Mouse (Mus musculus): Measurements from ENCODE around the gene Qrfpr. TPM values are rescaled to one million over a fixed set of nuclear protein-coding genes. Genes with fewer than 3 reads are reported as not detected.

The Qrfpr gene
- 0.08 TPM in 1 of 2 replicates, not detected in the other for polyA plus RNA-seq (2015; fragmentation: Nextera tagmentation; extraction: Ambion mirVana)

DNA sequence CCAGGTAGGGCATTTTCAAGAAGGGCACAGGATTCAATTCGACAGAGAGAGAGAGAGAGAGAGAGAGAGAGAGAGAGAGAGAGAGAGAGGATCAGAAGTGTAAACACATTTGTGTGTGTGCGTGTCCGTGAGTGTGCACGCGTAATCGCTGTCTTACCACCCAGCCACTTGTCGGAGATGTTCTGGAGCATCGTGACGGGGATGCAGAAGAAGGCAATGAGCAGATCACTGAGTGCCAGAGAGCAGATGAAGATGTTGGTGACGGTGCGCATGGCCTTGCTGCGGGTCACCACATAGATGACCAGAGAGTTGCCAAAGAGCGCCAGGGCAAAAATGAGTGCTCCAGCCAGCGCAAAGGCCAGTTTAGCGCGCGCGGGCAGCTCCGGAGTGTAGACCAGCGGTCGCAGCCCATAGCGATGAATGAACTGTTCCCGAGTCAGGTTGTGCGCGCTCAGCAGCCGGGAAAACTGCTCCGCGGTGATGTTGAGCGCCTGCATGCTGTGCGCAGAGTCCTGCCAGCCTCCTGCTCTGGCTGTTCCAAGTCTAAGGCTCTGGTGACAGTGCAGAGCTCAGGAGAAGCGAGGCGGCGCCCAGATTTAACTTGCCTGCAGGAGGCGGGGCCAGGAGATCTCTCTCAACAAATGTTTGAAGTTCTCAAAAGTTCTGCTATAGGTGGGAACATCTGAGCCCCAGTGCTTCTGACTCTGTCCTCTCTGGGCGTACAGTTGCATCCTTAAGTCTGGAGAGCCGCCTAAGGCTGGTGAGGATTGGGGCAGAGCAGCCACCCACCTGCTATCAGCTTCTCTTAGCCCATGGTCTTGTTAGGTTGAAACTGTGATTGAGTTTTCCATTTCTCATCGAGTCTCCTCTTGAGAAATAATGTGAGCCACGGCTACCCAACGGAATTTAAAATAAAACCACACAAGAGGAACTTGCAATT, at the start of gene Qrfpr:
Qrfpr (minus strand) TSS at position 571 of the 940 bp plus-strand sequence.
- ATAC-seq (ENCODE audit: extremely low read depth, insufficient number of reproducible peaks, low FRiP score, low TSS enrichment) = no peak
- peak within 1 kb of the TSS; percentile 70 for H3K4me2 ChIP-seq
- H3K36me3 ChIP-seq = no peaks in the 10 kb centered on the region
- no peak within 1 kb of the TSS for H3K27ac ChIP-seq (replicated peaks)
- WGBS = 13% methylated on average over 39 of the region's 39 CpGs
- peaks cover 9% of the 10 kb centered on the region for H3K4me1 ChIP-seq
- no peaks in the 10 kb centered on the region for H3K9me3 ChIP-seq
- peak within 1 kb of the TSS; percentile 45 for H3K4me3 ChIP-seq
- peaks cover 45% of the 10 kb centered on the region for H3K27me3 ChIP-seq (replicated peaks)
- H3K9ac ChIP-seq = peak within 1 kb of the TSS; percentile 24; the same call in 1 of the 2 replicates

DNA sequence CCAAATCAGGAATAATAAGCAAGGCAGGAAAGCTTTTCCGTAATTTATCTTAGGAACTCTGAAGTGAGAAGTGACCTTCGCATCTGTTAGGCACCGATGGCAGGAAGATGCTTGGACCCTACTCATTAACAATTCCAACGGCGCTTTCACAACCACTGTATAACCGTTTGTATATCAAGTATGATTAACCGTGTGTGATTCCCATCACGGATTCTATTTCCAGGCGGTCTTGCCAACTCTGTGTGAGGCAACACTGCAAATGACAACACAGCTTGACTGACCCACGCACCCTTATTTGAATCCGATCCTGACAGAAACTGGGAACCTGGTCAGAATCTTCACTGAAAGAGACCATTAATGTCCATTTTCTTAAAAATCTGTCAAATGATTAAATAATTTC, 41.8 kb upstream of the Qrfpr start:
- no peak overlapping the region for H3K9ac ChIP-seq
- ATAC-seq (ENCODE audit: extremely low read depth, insufficient number of reproducible peaks, low FRiP score, low TSS enrichment) = no peak

DNA sequence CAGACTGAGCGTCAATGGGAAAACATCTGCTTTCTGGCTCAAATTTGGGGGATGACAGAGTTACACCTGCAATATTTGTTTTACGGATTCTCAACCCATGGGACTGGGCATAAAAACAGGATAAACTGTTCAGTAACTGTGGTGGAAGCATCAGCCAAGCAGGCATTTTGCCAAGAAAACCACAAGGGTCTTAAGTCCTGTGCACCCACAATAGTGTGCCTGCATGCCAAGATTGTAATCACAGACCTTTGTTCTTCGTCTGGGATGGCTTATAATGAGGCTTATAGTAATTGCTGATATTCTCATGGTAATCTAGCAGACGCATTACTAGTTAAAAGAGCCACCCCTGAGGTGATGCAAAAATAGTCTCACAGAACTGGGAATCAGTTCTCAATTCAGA, 41.2 kb upstream of the Qrfpr start:
- Histone ChIP-seq H3K9ac (no peak overlapping the region), H3K9me3 (peaks cover 9% of the 10 kb centered on the region), H3K27me3 (replicated peaks) (no peaks in the 10 kb centered on the region), H3K4me1 (no peaks in the 10 kb centered on the region), H3K36me3 (no peaks in the 10 kb centered on the region), H3K4me3 (no peak overlapping the region), H3K27ac (replicated peaks) (no peak overlapping the region), H3K4me2 (no peak overlapping the region)
- no peak for ATAC-seq (ENCODE audit: extremely low read depth, insufficient number of reproducible peaks, low FRiP score, low TSS enrichment)
- WGBS = 68% methylated on average over 4 of the region's 4 CpGs

More for the DNA sequence above, 41.8 kb upstream of the Qrfpr start:
- 82% methylated on average over 11 of the region's 11 CpGs for WGBS
- Histone ChIP-seq H3K4me3 (no peak overlapping the region), H3K4me1 (no peaks in the 10 kb centered on the region), H3K27ac (replicated peaks) (no peak overlapping the region), H3K4me2 (no peak overlapping the region), H3K27me3 (replicated peaks) (no peaks in the 10 kb centered on the region), H3K9me3 (peaks cover 9% of the 10 kb centered on the region), H3K36me3 (no peaks in the 10 kb centered on the region)

DNA sequence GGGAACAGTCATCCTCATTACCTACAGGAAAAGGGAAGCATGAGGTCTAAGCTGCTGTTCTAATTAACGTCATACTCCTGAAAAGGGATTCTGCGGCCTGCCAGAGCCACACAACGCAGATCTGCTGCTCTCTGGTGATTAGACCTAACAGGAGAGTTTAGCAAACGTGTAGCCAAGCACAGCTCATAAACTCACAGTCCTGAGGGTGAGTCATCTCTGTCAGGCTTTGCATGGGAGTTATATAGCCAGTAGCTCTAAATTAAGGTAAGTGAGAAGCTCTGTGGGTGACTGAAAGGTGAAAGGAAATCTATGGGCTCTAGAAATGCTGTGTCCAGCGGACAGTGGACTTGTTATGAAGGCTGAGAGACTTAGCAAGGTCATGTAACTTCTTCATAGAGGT, 28.5 kb upstream of the Qrfpr start:
- no peaks in the 10 kb centered on the region for H3K27me3 ChIP-seq (replicated peaks)
- peaks cover 8% of the 10 kb centered on the region for H3K4me1 ChIP-seq
- no peak overlapping the region for H3K9ac ChIP-seq
- no peak overlapping the region for H3K4me3 ChIP-seq
- ATAC-seq (ENCODE audit: extremely low read depth, insufficient number of reproducible peaks, low FRiP score, low TSS enrichment) = no peak
- H3K36me3 ChIP-seq = no peaks in the 10 kb centered on the region
- no peaks in the 10 kb centered on the region for H3K9me3 ChIP-seq
- no peak overlapping the region for H3K4me2 ChIP-seq
- H3K27ac ChIP-seq (replicated peaks) = no peak overlapping the region; the same call in 1 of the 2 replicates
- WGBS = 40% methylated on average over 5 of the region's 5 CpGs

DNA sequence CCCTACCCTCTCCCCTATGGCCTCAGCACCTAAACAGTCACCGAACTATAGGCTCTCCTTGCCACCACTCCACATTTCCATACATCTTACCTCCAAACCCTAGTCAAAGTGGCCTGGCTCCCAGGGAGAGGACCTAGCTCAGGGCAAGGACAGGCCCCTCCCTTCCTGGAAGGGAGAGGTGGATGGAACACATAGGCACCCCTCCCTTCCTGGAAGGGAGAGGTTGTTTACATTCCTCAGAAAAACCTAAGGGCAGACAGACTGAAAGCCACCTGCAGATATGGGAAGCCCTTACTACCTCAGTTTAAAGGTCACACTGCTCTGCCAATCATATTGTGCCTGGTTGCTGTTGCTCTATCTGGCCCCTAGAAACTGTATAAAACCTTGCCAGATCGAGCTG, 26.3 kb upstream of the Qrfpr start:
- no peaks in the 10 kb centered on the region for H3K27me3 ChIP-seq (replicated peaks)
- peaks cover 8% of the 10 kb centered on the region for H3K4me1 ChIP-seq
- H3K36me3 ChIP-seq = no peaks in the 10 kb centered on the region
- no peak overlapping the region for H3K4me2 ChIP-seq
- WGBS = 74% methylated on average over 2 of the region's 2 CpGs
- no peak overlapping the region for H3K4me3 ChIP-seq
- H3K9me3 ChIP-seq = no peaks in the 10 kb centered on the region
- no peak overlapping the region for H3K9ac ChIP-seq
- no peak for ATAC-seq (ENCODE audit: extremely low read depth, insufficient number of reproducible peaks, low FRiP score, low TSS enrichment)
- H3K27ac ChIP-seq (replicated peaks) = no peak overlapping the region

DNA sequence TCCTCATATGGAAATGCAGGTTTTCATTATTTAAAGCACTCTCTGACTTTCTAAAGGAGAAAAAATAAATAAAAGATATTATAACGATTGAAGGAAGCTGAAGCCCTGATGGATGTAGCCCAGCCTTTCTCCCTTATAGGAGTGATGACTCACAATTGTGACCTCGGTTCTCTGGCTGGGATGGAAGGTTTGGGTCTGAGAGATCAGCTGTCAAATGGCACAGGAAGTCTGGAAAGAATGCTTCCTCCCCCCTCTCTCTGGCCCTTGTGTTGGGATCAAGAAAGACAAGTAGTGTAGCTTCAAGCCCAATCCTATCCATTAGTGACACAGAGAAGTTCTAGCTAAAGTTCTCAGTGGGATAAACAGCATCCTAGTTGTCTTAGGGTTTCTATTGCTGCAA, 7.8 kb upstream of the Qrfpr start:
- no peaks in the 10 kb centered on the region for H3K9me3 ChIP-seq
- H3K27me3 ChIP-seq (replicated peaks) = no peaks in the 10 kb centered on the region
- H3K4me3 ChIP-seq = no peak overlapping the region
- no peak overlapping the region for H3K9ac ChIP-seq
- H3K4me2 ChIP-seq = no peak overlapping the region
- no peak for ATAC-seq (ENCODE audit: extremely low read depth, insufficient number of reproducible peaks, low FRiP score, low TSS enrichment)
- H3K27ac ChIP-seq (replicated peaks) = no peak overlapping the region
- 36% methylated on average over 2 of the region's 2 CpGs for WGBS
- H3K36me3 ChIP-seq = no peaks in the 10 kb centered on the region
- H3K4me1 ChIP-seq = no peaks in the 10 kb centered on the region

DNA sequence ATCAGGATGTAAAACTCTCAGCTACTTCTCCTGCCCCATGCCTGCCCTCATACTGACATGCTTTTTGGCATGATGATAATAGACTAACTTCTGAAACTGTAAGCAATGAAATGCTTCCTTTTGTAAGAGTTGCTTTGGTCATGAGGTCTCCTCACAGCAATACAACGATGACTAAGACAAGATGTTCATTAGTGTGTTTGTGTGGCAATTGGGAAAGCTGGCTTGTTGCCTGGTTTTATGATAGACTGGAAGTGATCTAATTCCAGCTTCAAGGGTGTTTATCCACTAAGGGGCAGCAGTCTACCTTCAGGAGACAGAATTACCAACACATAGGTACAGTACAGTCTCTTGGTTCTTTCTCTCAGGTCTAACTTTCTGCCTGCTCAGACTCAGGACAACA, 5.1 kb upstream of the Qrfpr start:
- no peaks in the 10 kb centered on the region for H3K36me3 ChIP-seq
- no peak overlapping the region for H3K4me3 ChIP-seq
- H3K9ac ChIP-seq = no peak overlapping the region
- H3K9me3 ChIP-seq = no peaks in the 10 kb centered on the region
- no peak for ATAC-seq (ENCODE audit: extremely low read depth, insufficient number of reproducible peaks, low FRiP score, low TSS enrichment)
- no peak overlapping the region for H3K27ac ChIP-seq (replicated peaks)
- 83% methylated on average over 1 of the region's 1 CpGs for WGBS
- H3K4me1 ChIP-seq = peaks cover 2% of the 10 kb centered on the region; the same call in 1 of the 2 replicates
- no peak overlapping the region for H3K4me2 ChIP-seq
- peaks cover 13% of the 10 kb centered on the region for H3K27me3 ChIP-seq (replicated peaks)

DNA sequence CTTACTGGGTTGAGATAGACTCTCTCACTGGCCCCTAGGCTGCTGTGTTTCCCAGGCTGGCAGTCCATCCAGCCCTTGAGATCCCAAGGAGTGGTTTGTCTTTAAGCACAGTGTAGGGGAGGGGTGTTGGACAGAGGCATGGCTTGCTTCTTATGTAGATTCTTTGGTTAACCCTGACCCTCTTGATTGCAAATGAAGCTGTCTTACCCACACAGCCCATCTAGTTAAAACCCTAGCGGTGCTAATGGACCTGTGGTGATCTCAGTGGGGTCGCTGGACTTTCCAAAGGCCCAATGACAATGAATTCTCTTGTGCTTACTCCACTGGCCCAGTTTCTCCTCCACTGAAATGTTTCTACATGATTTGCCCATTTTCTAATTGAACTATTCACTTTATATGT, 1.2 kb upstream of the Qrfpr start:
- no peak overlapping the region for H3K4me3 ChIP-seq
- WGBS = 34% methylated on average over 2 of the region's 2 CpGs
- no peaks in the 10 kb centered on the region for H3K9me3 ChIP-seq
- H3K4me2 ChIP-seq = no peak overlapping the region
- no peak for ATAC-seq (ENCODE audit: extremely low read depth, insufficient number of reproducible peaks, low FRiP score, low TSS enrichment)
- no peak overlapping the region for H3K9ac ChIP-seq
- H3K27me3 ChIP-seq (replicated peaks) = peaks cover 45% of the 10 kb centered on the region
- no peaks in the 10 kb centered on the region for H3K36me3 ChIP-seq
- peaks cover 9% of the 10 kb centered on the region for H3K4me1 ChIP-seq
- no peak overlapping the region for H3K27ac ChIP-seq (replicated peaks)

DNA sequence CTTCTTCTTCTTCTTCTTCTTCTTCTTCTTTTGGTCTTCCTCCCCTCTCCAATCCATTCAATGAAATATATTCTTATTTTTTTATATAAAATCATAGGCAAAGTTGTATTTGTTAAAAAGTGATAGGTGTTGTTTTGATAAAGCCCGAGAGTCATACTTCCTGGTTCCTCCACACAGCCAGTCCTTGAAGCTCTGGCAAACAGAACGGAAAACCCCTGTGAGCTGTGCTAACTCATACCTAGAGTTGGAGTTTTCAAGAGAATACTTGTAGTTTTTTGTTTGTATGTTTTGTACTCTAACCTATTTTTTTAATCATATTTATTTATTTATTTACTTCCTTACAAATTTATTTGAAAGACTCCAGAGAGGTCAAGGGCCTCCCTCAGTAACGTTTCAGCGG, 9.4 kb downstream of the Qrfpr start:
- ATAC-seq (ENCODE audit: extremely low read depth, insufficient number of reproducible peaks, low FRiP score, low TSS enrichment) = no peak
- Histone ChIP-seq H3K9me3 (no peaks in the 10 kb centered on the region), H3K9ac (no peak overlapping the region), H3K4me2 (no peak overlapping the region), H3K27ac (replicated peaks) (no peak overlapping the region), H3K36me3 (no peaks in the 10 kb centered on the region), H3K27me3 (replicated peaks) (no peaks in the 10 kb centered on the region; the same call in 1 of the 2 replicates), H3K4me1 (peaks cover 9% of the 10 kb centered on the region; the same call in 1 of the 2 replicates), H3K4me3 (no peak overlapping the region)
- WGBS = 68% methylated on average over 4 of the region's 4 CpGs

DNA sequence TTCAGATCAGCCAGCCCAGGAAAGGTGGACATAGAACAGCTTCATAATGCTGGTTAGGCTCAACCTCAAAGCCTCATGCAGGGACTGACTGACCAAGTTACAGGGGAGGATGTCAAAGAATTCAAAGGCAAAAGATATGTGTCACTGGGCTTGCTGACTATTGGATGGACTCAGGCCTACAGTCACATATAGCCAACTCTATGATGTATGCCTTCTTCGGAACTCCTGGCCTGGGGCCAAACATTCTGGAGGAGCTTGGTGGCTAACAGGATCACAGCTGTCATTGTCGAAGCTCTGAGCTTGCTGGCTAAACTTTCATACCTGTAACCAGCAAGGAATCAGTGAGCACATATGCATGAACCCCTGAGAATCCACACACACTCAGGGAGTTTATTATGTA, 11.2 kb downstream of the Qrfpr start:
- ATAC-seq (ENCODE audit: extremely low read depth, insufficient number of reproducible peaks, low FRiP score, low TSS enrichment) = no peak
- no peaks in the 10 kb centered on the region for H3K9me3 ChIP-seq

DNA sequence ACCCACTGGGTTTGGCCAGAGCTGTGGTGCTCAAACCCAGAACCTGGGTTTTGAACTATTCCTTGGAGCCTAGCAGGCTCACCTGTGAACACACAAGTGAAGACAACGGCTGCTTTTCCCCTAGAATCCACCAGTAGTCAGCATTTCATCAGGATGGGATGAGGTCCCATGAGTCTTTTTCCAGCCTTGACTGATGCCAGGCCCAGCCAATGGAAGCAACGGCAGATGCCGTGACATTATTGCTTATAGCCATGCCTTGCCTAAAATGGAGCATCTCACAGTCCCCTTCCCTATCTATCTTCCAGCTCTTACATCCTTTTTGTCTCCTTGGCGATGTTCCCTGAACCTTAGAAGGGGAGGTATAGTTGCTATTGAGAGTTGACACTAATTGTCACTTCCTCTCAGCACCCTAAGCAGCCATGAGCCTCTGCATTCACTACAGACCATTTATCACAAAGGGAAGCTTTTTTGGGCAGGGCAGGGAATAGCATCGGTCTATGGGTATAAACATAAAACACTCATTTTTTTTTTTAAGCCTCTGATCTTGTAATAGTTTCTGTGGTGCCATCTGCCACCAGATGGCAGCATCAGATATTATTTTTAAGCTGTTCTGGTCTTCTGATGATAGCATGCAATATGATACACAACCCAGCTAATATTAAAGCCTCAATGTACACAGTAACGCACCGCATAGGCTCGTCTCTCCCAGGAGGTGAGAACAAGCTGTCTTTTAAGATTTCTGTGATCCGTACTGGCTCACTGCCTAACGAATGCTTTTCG, 12.1 kb downstream of the Qrfpr start:
- no peaks in the 10 kb centered on the region for H3K9me3 ChIP-seq
- H3K4me3 ChIP-seq = no peak overlapping the region
- ATAC-seq (ENCODE audit: extremely low read depth, insufficient number of reproducible peaks, low FRiP score, low TSS enrichment) = no peak

More for the DNA sequence above, 11.2 kb downstream of the Qrfpr start:
- no peak overlapping the region for H3K27ac ChIP-seq (replicated peaks)
- no peak overlapping the region for H3K9ac ChIP-seq
- 27% methylated on average over 2 of the region's 2 CpGs for WGBS
- no peaks in the 10 kb centered on the region; the same call in 1 of the 2 replicates for H3K27me3 ChIP-seq (replicated peaks)
- H3K4me1 ChIP-seq = peaks cover 9% of the 10 kb centered on the region; the same call in 1 of the 2 replicates
- no peak overlapping the region for H3K4me2 ChIP-seq
- no peaks in the 10 kb centered on the region for H3K36me3 ChIP-seq
- H3K4me3 ChIP-seq = no peak overlapping the region

More for the DNA sequence above, 12.1 kb downstream of the Qrfpr start:
- Histone ChIP-seq H3K27me3 (replicated peaks) (no peaks in the 10 kb centered on the region; the same call in 1 of the 2 replicates), H3K9ac (no peak overlapping the region), H3K27ac (replicated peaks) (no peak overlapping the region), H3K36me3 (no peaks in the 10 kb centered on the region), H3K4me1 (peaks cover 9% of the 10 kb centered on the region; the same call in 1 of the 2 replicates), H3K4me2 (no peak overlapping the region)
- 58% methylated on average over 11 of the region's 11 CpGs for WGBS
